Mouse (Mus musculus): Measurements from ENCODE around the gene B4galt7.

GRCm38 (mm10) chr13:55575932-55576331, 23.8 kb upstream of the B4galt7 start:
- TF ChIP-seq CTCF (IDR thresholded peaks at IDR 0.05; ENCODE audit: control insufficient read depth, insufficient read depth, insufficient read length): no peak
- TF ChIP-seq USF1 (IDR thresholded peaks at IDR 0.05; ENCODE audit: low read depth): no peak
- no peak for TF ChIP-seq MAX (IDR thresholded peaks at IDR 0.05)
- TF ChIP-seq MYOD1 (IDR thresholded peaks at IDR 0.05; ENCODE audit: control insufficient read depth, insufficient read length, low read depth): no peak
- no peak for TF ChIP-seq CEBPB (IDR thresholded peaks at IDR 0.05; ENCODE audit: low read depth)
- no peak for TF ChIP-seq MYOG (IDR thresholded peaks at IDR 0.05; ENCODE audit: control insufficient read depth, extremely low read depth, insufficient read length)
- no peak for TF ChIP-seq FOSL1 (IDR thresholded peaks at IDR 0.05; ENCODE audit: insufficient read depth, low read length, poor library complexity, severe bottlenecking)
